Comparison of ENCODE assay signal across 9 mouse cellular contexts in genomic region chr2:154712271-154712677, GRCm38 (mm10). TPM values are rescaled to one million over a fixed set of nuclear protein-coding genes. Genes with fewer than 3 reads are reported as not detected.
DNase-seq lines count a peak whose midpoint lies in the region; ATAC-seq and TF ChIP-seq lines count a peak whose summit lies in the region.
"Had no signal": no experiment of that assay in that cellular context is flagged by ENCODE, and none has a peak within 500 bp of the region (broad histone marks: within the 10 kb centered on the region; RNA-seq: fewer than 3 reads in every experiment).

No protein-coding gene starts in this region.

- no peak overlapping the region for H3K4me2 ChIP-seq in forebrain, embryonic 11.5 days (ENCODE audit: low read depth, low read length, severe bottlenecking)
- no peak overlapping the region for H3K4me2 ChIP-seq in forebrain, embryonic 14.5 days (ENCODE audit: low read length)

- TF ChIP-seq CTCF in G1E (IDR thresholded peaks at IDR 0.05; ENCODE audit: low read depth, low read length), result peak; percentile 89
- TF ChIP-seq CTCF in cerebellum, adult 2 months (IDR thresholded peaks at IDR 0.05; ENCODE audit: borderline replicate concordance, insufficient read depth, low read depth, low read length), result peak; percentile 82

- no peak for TF ChIP-seq POLR2A in cerebellum, adult 2 months (IDR thresholded peaks at IDR 0.05; ENCODE audit: borderline replicate concordance, insufficient read depth, low read length)

- no peaks in the 10 kb centered on the region for H3K27me3 ChIP-seq in forebrain, embryonic 11.5 days (ENCODE audit: control insufficient read depth, insufficient read depth, low read length)
- H3K27me3 ChIP-seq in forebrain, embryonic 14.5 days (replicated peaks; ENCODE audit: control insufficient read depth, insufficient read depth, low read length), result no peaks in the 10 kb centered on the region
- peaks cover 44% of the 10 kb centered on the region for H3K27me3 ChIP-seq in G1E (ENCODE audit: insufficient read depth, low read length)
- H3K27me3 ChIP-seq in cerebellum, adult 2 months (ENCODE audit: control insufficient read depth, insufficient read depth, low read length), result no peaks in the 10 kb centered on the region
- H3K27me3 ChIP-seq in megakaryocyte, embryonic 14.5 days (replicated peaks), result peaks cover 42% of the 10 kb centered on the region

- 38% methylated on average over 5 of the region's 5 CpGs for WGBS in forebrain, embryonic 11.5 days
- 42% methylated on average over 5 of the region's 5 CpGs for WGBS in forebrain, embryonic 14.5 days
- 20% methylated on average over 5 of the region's 5 CpGs for WGBS in cerebellum, adult 2 months

- no peaks in the 10 kb centered on the region for H3K36me3 ChIP-seq in forebrain, embryonic 11.5 days (ENCODE audit: control insufficient read depth, insufficient read depth, low read length)
- H3K36me3 ChIP-seq in forebrain, embryonic 14.5 days (ENCODE audit: control insufficient read depth, insufficient read depth, low read length), result no peaks in the 10 kb centered on the region
- H3K36me3 ChIP-seq in G1E (replicated peaks), result no peaks in the 10 kb centered on the region
- H3K36me3 ChIP-seq in megakaryocyte, embryonic 14.5 days (replicated peaks; ENCODE audit: low read length), result no peaks in the 10 kb centered on the region

- no peak overlapping the region for H3K27ac ChIP-seq in forebrain, embryonic 11.5 days (ENCODE audit: low read depth, low read length)
- no peak overlapping the region for H3K27ac ChIP-seq in forebrain, embryonic 14.5 days (ENCODE audit: low read depth, low read length)
- no peak overlapping the region for H3K27ac ChIP-seq in cerebellum, adult 2 months (ENCODE audit: insufficient read depth, low read length)
- H3K27ac ChIP-seq: macrophage had no signal

- no peaks in the 10 kb centered on the region for H3K9me3 ChIP-seq in forebrain, embryonic 11.5 days (ENCODE audit: control insufficient read depth, low read length)
- H3K9me3 ChIP-seq in forebrain, embryonic 14.5 days (replicated peaks; ENCODE audit: control insufficient read depth, low read length), result no peaks in the 10 kb centered on the region
- no peaks in the 10 kb centered on the region for H3K9me3 ChIP-seq in G1E (replicated peaks)
- no peaks in the 10 kb centered on the region for H3K9me3 ChIP-seq in megakaryocyte, embryonic 14.5 days

- no peaks in the 10 kb centered on the region; the same call in 1 of the 2 replicates for H3K4me1 ChIP-seq in forebrain, embryonic 11.5 days (replicated peaks; ENCODE audit: control insufficient read depth, insufficient read depth, low read length)
- H3K4me1 ChIP-seq in forebrain, embryonic 14.5 days (ENCODE audit: control insufficient read depth, insufficient read depth, low read length), result no peaks in the 10 kb centered on the region; the same call in 1 of the 2 replicates
- H3K4me1 ChIP-seq in G1E (ENCODE audit: insufficient read depth, low read depth, low read length), result peaks cover 10% of the 10 kb centered on the region
- peaks cover 32% of the 10 kb centered on the region for H3K4me1 ChIP-seq in cerebellum, adult 2 months (ENCODE audit: control insufficient read depth, insufficient read depth, low read length)
- peaks cover 31% of the 10 kb centered on the region for H3K4me1 ChIP-seq in megakaryocyte, embryonic 14.5 days

- no peak; the same call in 1 of the 2 replicates for ATAC-seq in forebrain, embryonic 11.5 days (replicated peaks; ENCODE audit: low FRiP score)
- no peak for ATAC-seq in forebrain, embryonic 14.5 days
- no peak for ATAC-seq in G1E (ENCODE audit: extremely low read depth, insufficient number of reproducible peaks, low FRiP score, poor library complexity, severe bottlenecking)

- H3K4me3 ChIP-seq in forebrain, embryonic 11.5 days (ENCODE audit: low read depth, low read length), result no peak overlapping the region
- H3K4me3 ChIP-seq in forebrain, embryonic 14.5 days (ENCODE audit: low read depth, low read length), result no peak overlapping the region
- no peak overlapping the region for H3K4me3 ChIP-seq in G1E (ENCODE audit: low read depth, low read length)
- no peak overlapping the region for H3K4me3 ChIP-seq in cerebellum, adult 2 months (replicated peaks; ENCODE audit: insufficient read depth, low read depth, low read length)
- peak overlapping the region; percentile 76 for H3K4me3 ChIP-seq in megakaryocyte, embryonic 14.5 days (replicated peaks)

- no peak overlapping the region for H3K9ac ChIP-seq in forebrain, embryonic 11.5 days (ENCODE audit: low read length)
- H3K9ac ChIP-seq in forebrain, embryonic 14.5 days (ENCODE audit: low read length), result no peak overlapping the region

- DNase-seq in forebrain, embryonic 11.5 days (ENCODE audit: low spot score), result peak; percentile 85
- DNase-seq in forebrain, embryonic 14.5 days (ENCODE audit: low spot score), result no peak
- peak; percentile 48 for DNase-seq in G1E (ENCODE audit: low spot score)
- DNase-seq in cerebellum, adult 2 months, result peak; percentile 55 to 71
- DNase-seq in gastrocnemius, postnatal 4 days (ENCODE audit: low spot score in 2 of 2), result peak; percentile 27 to 44
- DNase-seq in kidney, postnatal 4 days, result peak; percentile 71 to 72
- DNase-seq in spleen, postnatal 14 days (ENCODE audit: low spot score in 2 of 2), result peak; percentile 23 to 55

RNA-seq across cellular contexts. Expression of gene Gm14214, which starts 57.6 kb away (rescaled TPM):
- polyA plus RNA-seq in forebrain, embryonic 11.5 days (2014; fragmentation: Nextera tagmentation; extraction: Ambion mirVana), result not detected in 2 replicates
- polyA plus RNA-seq in forebrain, embryonic 14.5 days (2014; fragmentation: Nextera tagmentation; extraction: Ambion mirVana), result not detected in 2 replicates
- total RNA-seq in G1E (2014; fragmentation: Nextera tagmentation), result not detected in 2 replicates
- not detected in 2 replicates for total RNA-seq in G1E (2017)
- polyA plus RNA-seq in G1E (2012), result not detected in 2 replicates
- not detected in 2 replicates for polyA plus RNA-seq in cerebellum, adult 2 months (2012; rRNA removed)
- not detected for total RNA-seq in gastrocnemius, postnatal 4 days (2021)
- polyA plus RNA-seq in megakaryocyte, embryonic 14.5 days (2012; ENCODE audit: insufficient read depth, low replicate concordance), result not detected in 2 replicates
- polyA plus RNA-seq: macrophage had no signal
